Mouse (Mus musculus) retina, adult 2 months (tissue): Measurements from ENCODE around the gene Ksr2.

Source experiments
- DNase-seq: peaks from one replicate; pipeline ENCODE4 v3.0.0-alpha.2; 2012; ENCODE audit warnings: low read depth, low spot score

Gene Ksr2

DNA sequence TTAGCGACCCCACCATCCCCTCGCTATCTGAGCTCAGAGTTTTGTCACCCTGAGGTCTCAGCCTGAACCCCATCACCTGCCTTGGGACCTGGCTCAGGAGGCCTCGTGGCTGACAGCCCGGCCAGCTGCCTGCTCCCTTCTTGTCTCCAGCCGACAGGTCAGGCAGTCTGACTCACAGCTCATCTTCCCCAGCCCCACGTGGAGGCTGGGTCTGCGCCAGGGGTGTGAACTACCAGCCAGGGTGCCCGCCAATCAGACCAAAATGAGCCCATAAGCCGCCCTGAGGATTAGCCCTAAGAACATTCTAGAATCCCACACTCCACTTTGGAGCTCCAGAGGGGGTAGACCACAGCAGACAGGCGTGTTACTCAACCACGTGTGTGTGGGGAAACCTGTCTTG, 365.4 kb downstream of the Ksr2 start:
- no peak for DNase-seq

DNA sequence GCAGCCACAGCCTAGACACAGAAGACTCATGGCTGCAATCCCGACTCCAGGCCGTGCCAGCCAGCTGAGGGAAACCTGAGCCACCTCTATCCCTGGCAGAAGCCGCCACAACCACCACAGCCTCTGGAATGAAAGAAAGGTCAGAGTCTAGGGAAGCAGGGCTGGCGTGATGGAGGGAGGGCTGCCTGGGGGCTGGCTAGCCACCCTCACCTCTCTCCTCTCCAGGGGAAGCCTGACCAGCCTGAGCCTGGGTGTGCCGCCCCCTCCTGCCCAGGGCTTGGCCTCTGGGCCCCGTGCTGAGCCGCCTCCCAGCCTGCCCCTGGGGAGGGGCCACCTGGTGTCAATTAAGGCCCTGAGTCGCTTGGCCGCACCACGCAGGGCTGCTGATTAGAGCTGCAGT, 366.9 kb downstream of the Ksr2 start, which contains the start of gene Nos1:
TSS of gene Nos1 (plus strand) at position 352 of the 400 bp plus-strand sequence.
- no peak for DNase-seq

DNA sequence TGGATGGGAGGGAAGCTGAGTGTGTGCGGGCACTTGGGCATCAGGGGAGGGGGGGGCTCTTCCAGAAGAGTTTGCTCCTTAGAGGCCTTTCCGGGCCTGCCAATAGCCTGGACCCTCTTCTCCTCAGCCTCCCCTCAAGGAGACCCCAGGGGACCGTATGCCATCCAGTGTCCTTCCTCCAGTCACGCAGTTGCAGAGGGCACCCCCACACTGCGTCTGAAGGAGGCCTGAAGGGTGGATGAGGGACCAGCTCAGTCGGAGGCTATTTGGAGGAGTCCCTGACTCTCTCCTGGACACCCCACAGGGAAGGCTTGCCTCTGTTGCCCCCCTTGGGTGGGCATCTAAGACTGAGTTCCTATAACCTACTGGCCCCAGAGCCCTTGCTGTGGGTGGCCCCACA, 367.4 kb downstream of the Ksr2 start:
- DNase-seq: no peak

DNA sequence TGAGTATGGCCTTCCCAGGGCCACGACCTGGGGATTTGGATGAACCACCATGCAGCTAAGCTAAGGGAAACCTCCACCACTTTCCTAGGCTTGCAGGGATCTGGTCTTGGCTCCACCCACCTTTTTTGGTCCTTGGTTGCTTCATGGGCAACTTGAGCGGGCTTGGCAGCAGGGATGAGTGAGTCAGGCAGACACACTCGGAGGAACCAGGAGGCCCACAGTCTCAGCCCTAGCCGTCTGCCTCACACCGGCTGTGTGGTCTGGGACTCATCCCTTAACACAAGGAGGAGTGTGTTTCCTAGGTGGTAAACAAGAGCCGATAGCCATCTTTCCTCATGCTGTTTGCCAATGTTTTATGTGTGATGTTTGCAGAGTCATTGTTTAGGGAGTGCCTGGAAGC, 376.3 kb downstream of the Ksr2 start:
- no peak for DNase-seq

DNA sequence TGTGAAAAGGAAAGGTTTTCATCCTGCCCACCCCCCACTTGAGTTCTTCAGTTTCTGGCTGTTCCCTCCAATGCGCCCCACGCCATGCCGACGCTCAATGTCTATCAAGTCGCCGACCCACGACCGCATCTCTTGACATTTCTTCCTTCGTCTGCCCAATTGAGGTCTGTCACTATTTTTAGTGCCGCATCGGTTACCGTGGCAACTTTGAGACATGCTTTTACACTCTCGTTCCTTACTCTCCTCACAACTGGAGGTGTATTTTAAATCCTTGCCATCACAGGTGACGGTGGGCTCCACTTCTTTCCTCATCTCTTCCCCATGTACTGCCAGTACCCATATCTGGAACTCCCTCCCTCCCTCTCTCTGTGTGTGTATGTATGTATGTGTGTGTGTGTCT, 378.1 kb downstream of the Ksr2 start:
- no peak for DNase-seq

DNA sequence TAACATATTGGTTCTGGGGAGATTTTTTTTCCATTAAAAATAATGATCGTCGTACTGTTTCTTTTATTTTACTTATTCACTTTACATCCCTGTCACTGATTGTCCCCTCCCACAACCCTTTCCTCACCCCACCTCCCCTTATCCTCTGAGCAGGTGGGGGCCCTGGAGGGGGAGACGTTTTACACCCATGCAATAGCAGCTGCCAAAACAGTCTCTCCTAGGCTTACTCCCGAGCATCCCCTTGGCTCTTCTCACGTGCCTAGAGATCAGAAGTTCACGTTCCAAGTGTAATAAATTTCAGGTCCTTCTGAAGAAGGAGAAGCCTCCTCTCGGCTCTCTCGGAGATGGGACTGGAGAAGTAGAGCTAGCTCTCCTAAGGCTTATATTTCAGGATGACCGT, 387.0 kb downstream of the Ksr2 start:
- no peak for DNase-seq

DNA sequence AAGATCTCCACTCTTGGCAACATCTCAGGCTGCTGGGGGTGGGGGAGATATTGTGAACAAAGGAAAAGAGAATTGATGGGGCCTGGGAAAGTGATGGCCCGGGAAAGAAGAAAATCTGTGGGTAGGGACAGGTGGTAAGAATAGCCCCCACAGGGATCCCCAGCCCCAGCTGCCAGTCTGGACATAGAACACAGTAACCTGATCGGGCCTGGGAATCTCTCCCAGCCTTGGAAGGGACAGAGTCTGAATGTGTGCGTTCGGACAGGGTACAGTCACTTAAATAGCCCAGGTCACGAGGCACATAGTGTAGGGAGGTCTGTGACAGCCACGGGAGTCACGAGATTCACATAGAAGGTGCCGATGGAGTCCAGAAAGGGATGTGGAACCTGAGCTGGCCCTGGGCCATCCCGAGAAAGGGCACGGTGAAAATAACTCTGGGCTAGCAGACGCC, 388.3 kb downstream of the Ksr2 start:
- no peak for DNase-seq

DNA sequence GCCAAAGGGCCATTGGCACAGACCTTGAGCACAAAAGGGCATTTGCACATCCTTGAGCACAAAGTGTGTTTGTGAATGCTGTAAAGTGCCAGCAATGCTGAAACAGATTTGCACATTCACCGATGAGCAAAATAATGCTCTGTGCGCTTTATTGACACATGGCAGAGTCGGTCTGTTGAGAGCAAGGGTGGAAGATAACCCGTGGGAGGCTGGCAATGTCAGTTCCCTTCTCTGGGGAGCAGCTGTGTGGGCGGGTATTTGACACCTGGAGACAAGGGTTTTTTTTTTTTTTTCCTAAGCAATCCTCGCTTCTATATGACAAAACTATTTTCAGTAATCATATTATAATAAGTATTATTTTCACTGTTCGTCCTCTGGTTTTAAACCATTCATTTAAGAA, 389.8 kb downstream of the Ksr2 start:
- DNase-seq: no peak

DNA sequence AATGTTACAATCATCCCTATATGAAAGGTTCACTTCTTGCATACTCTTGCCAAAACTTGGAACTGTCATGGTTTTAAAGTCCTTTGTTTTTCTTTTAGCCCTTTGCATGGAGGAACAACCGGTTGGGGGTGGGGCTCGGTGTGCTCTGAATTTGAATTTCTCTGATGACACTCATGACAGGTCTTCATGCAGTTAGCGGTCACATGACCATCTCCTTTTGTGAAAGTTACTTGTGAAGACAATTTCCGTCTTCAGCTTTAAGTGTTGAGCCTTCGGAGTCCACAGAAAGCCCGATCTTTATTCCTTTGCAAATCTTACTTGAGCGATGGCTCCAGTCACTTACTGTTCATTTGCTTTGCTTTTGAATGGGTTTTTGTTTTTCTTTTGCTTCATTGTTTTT, 397.1 kb downstream of the Ksr2 start:
- DNase-seq: no peak

DNA sequence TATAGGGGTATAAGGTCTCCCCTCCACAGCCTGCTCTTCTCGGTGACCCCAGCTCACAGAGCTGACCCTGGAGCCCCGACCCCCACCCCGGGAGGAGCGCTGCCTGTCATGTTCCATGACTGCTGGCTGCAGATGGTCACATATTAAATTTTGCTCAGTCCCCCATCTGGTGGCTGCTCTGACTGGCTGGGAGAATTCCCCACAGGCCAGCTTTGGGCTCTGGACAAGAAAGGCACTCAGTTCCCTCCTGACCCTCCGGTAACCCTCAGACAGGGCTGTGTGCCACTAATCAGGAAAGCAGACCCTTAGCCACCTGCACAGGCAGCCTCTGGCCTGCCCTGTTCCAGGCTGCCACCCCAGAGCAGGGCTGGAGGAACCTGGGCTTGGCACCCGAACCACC, 405.0 kb downstream of the Ksr2 start:
- no peak for DNase-seq

DNA sequence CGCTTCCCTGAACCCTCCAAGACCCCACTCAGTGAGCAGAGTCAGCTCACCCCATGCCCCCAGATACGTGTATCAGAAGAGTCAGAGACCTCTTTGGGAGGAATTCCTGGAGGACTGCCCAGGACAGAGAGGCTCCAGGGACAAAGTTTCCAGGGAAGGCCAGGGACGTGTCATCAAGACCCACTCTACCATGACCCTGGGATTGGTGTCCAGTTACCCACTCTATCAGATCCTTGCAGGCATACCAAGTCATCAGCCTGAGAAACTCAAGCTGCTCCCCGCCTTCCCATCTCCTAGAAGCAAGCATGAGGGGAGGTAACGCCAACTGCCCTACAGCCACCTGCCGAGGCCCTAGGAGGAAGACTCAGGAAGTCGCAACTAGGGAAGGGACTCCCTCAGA, 406.6 kb downstream of the Ksr2 start:
- no peak for DNase-seq

DNA sequence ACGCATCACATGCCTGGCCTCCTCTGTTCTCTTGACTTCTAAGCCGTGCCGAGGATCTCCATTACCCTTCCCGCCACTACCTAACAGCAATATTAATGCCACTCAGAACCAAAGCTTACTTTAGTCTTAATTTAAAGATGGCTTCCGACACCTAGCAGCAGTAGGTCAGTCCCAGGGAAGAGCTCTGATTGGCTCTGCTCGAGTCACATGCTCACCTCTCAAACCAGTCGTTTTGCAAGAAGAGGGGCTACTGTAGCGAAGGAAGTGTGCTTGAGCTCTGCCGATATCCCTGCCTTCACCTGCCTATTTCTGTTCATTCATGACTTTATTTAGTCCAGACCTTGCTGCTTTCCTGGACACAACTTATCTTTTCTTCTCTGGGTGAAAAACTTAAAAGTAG, 410.0 kb downstream of the Ksr2 start:
- no peak for DNase-seq

DNA sequence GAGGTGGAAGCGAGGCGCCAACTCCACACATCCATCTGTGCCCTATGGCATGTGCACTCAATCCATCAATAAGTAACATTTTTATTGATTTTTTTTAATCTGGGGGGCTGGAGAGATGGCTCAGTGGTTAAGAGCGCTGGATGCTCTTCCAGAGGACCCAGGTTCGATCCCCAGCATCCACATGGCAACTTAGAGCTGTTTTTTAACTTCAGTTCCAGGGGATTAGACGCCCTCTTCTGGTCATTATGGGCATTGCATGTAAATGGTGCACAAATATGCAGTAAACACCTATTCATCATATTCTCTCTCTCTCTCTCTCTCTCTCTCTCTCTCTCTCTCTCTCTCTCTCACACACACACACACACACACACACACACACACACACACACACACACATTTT, 410.7 kb downstream of the Ksr2 start:
- no peak for DNase-seq
